Mouse (Mus musculus): ENCODE data around the gene Olfr688.

DNA sequence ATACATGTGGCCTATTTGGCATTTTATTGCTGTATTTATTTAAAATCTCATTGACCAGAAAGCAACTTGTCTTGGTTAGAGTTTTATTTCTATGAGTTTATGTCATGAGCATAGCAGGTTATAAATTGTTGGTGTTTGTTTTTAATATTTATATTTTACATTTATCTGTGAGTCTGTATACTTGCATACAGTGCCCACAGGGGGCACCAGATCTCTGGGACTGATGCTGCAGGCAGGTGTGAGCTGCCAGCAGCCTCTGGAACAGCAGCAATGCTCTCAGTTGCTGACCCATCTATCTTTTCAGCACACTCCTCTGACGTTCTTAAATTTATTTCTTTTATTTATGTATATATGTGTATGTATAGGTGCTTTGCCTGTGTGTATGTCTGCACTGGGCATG lies 39.7 kb upstream of the Olfr688 start:
- TF ChIP-seq CTCF (IDR thresholded peaks at IDR 0.05; ENCODE audit: borderline replicate concordance, control insufficient read depth, extremely low read depth, insufficient read depth, low read length, poor library complexity) (no peak), POLR2A (IDR thresholded peaks at IDR 0.05; ENCODE audit: control insufficient read depth, extremely low read depth, insufficient read depth, low read length, poor library complexity) (no peak)
